8 mouse cellular contexts compared by ENCODE assay signal in genomic region chr4:136970939-136971338, GRCm38 (mm10). TPM values are rescaled to one million over a fixed set of nuclear protein-coding genes. Genes with fewer than 3 reads are reported as not detected.
DNase-seq lines count a peak whose midpoint lies in the region; ATAC-seq and TF ChIP-seq lines count a peak whose summit lies in the region.

No protein-coding gene starts in this region.

- TF ChIP-seq CTCF in gastrocnemius, adult 2 months (IDR thresholded peaks at IDR 0.05): peak; percentile 63

- DNase-seq in gastrocnemius, adult 2 months: peak; percentile 34
- no peak for DNase-seq in gastrocnemius, adult 8-10 months (ENCODE audit: low spot score in 2 of 2)
- DNase-seq in ovary, postnatal 14 days (ENCODE audit: low spot score): peak; percentile 44
- DNase-seq in ovary, adult 18-20 months (ENCODE audit: low spot score): no peak
- DNase-seq in adrenal gland, postnatal 14 days: peak; percentile 83
- peak; percentile 21 for DNase-seq in gastrocnemius, postnatal 14 days
- peak; percentile 8 for DNase-seq in lung, postnatal 25 days (ENCODE audit: low spot score)

- no peak overlapping the region for H3K27ac ChIP-seq in gastrocnemius, adult 2 months

- intact Hi-C loops in gastrocnemius, adult 2 months (cut with DNase I): no loop called here
- intact Hi-C loops in gastrocnemius, postnatal 14 days (cut with DNase I; ENCODE audit: low total_unique reads): no loop called here

- no peak overlapping the region for H3K4me3 ChIP-seq in gastrocnemius, adult 2 months

- no peak for ATAC-seq in activated CD4-positive, CD25-positive, alpha-beta regulatory T cell, adult 4 months

RNA-seq across cellular contexts. Expression of gene Epha8, which starts 14.3 kb away (rescaled TPM):
- total RNA-seq in gastrocnemius, adult 2 months (2021): not detected
- total RNA-seq in gastrocnemius, adult 8-10 months (2022): not detected
- 0.11 and 0.26 TPM in 2 replicates for total RNA-seq in adrenal gland, postnatal 14 days (2021)
- not detected for total RNA-seq in gastrocnemius, postnatal 14 days (2021)
- not detected for polyA plus RNA-seq in activated CD4-positive, CD25-positive, alpha-beta regulatory T cell, adult 4 months (2017; shearing (Covaris generic))

Comparison
In these comparisons a context has a peak if more than half of its experiments do, and no peak if none do; other contexts are left out.
1. DNase-seq: peak in gastrocnemius, adult 2 months (single experiment), ovary, postnatal 14 days (single experiment), adrenal gland, postnatal 14 days (single experiment), gastrocnemius, postnatal 14 days (single experiment) and lung, postnatal 25 days (single experiment); none in gastrocnemius, adult 8-10 months (0 of 2) and ovary, adult 18-20 months (single experiment).